Comparison of ENCODE assay signal across 17 mouse cellular contexts in the genomic region with DNA sequence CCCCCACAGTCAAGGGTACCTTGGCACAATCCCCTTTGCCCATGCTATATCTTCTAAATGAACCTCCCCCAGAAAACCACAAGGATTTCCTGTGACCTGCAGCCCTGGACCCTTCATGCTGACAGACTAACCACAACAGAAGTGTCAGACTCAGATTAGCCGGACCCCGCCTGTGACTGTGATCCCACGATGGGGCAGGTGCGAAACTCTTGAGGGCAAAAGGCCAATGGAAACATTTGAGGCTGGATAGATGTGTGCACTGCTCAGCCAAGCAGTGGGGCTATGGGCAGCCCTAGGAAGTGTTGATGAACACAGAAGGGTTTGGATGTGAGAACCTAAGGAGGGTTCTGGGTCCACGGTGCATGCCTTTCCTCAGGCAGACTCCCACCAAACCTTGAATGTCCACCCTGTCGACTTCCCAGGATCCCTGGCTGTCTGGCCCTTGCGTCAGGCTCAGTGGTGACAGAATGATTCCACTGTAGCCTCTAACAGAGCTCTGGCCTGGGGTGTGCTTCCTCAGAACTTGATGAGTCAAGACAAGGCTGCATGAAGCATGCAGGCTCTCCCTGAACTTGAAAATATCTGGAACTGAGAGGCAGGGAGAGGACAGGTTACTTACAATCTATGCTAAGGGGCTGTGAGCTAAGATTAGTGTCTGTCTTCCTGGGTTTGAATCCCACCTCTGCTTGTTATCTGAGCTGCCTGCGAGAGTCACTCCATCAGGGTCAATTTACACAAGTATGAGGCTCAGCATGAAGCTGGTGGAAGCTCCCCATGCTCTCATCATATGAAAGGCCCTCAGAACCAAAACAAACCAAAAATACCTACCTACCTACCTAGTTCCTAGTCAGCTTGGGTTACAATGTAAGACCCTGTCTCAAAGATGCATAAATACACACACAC. TPM values are rescaled to one million over a fixed set of nuclear protein-coding genes. Genes with fewer than 3 reads are reported as not detected.
DNase-seq lines count a peak whose midpoint lies in the region; ATAC-seq and TF ChIP-seq lines count a peak whose summit lies in the region.
"Had no signal": no experiment of that assay in that cellular context is flagged by ENCODE, and none has a peak within 500 bp of the region (broad histone marks: within the 10 kb centered on the region; RNA-seq: fewer than 3 reads in every experiment).

No protein-coding gene starts in this region.

- H3K27ac ChIP-seq in liver, embryonic 12.5 days = no peak overlapping the region
- no peak overlapping the region for H3K27ac ChIP-seq in midbrain, embryonic 11.5 days (ENCODE audit: low read depth, low read length)
- H3K27ac ChIP-seq: forebrain, embryonic 15.5 days; left cerebral cortex, adult 2 months had no signal

- H3K4me1 ChIP-seq in liver, embryonic 12.5 days = peaks cover 53% of the 10 kb centered on the region
- H3K4me1 ChIP-seq in E14TG2a.4 (replicated peaks; ENCODE audit: low read depth, low read length) = peaks cover 85% of the 10 kb centered on the region
- 0 out of 2 replicates have a peak, but pooled peaks cover 2% of the 10 kb centered on the region for H3K4me1 ChIP-seq in midbrain, embryonic 11.5 days (ENCODE audit: control insufficient read depth, insufficient read depth, low read length)

- H3K27me3 ChIP-seq in liver, embryonic 12.5 days (replicated peaks) = peaks cover 65% of the 10 kb centered on the region
- H3K27me3 ChIP-seq in E14TG2a.4 (ENCODE audit: insufficient read depth, low read length) = peaks cover 41% of the 10 kb centered on the region
- H3K27me3 ChIP-seq in midbrain, embryonic 11.5 days (ENCODE audit: control insufficient read depth, insufficient read depth, low read length) = no peaks in the 10 kb centered on the region
- H3K27me3 ChIP-seq: forebrain, embryonic 15.5 days had no signal

- ATAC-seq in liver, embryonic 12.5 days = no peak
- ATAC-seq in midbrain, embryonic 11.5 days (ENCODE audit: low FRiP score) = no peak
- ATAC-seq: forebrain, embryonic 15.5 days; hindbrain, embryonic 16.5 days had no signal

- peak; percentile 14 for DNase-seq in liver
- peak; percentile 44 for DNase-seq in fibroblast of lung, adult 2 months (ENCODE audit: low read depth)
- peak; percentile 84 to 90 for DNase-seq in natural killer cell, adult 2 months (ENCODE audit: low spot score in 2 of 2)
- no peak for DNase-seq in midbrain, embryonic 11.5 days (ENCODE audit: low spot score, missing footprints)
- DNase-seq in frontal cortex, postnatal 36 days (ENCODE audit: low spot score in 2 of 2) = no peak
- DNase-seq in kidney, adult 9 months = no peak
- DNase-seq: cerebellum, adult 2 months; gastrocnemius, postnatal 14 days; kidney, postnatal 25 days had no signal

- H3K9me3 ChIP-seq in liver, embryonic 12.5 days (replicated peaks) = no peaks in the 10 kb centered on the region
- no peaks in the 10 kb centered on the region for H3K9me3 ChIP-seq in E14TG2a.4 (ENCODE audit: low read length)
- no peaks in the 10 kb centered on the region for H3K9me3 ChIP-seq in midbrain, embryonic 11.5 days (ENCODE audit: control insufficient read depth, low read length)
- H3K9me3 ChIP-seq: forebrain, embryonic 15.5 days had no signal

- no peak for TF ChIP-seq CTCF in E14TG2a.4 (conservative IDR thresholded peaks at IDR 0.05; ENCODE audit: low read length)

- no peak overlapping the region for H3K4me2 ChIP-seq in liver, embryonic 12.5 days
- no peak overlapping the region for H3K4me2 ChIP-seq in midbrain, embryonic 11.5 days
- H3K4me2 ChIP-seq: forebrain, embryonic 15.5 days; liver, embryonic 11.5 days had no signal

- WGBS in liver, embryonic 12.5 days (ENCODE audit: insufficient replicate concordance) = 16% methylated on average over 8 of the region's 8 CpGs
- 65% methylated on average over 8 of the region's 8 CpGs for WGBS in midbrain, embryonic 11.5 days

- H3K9ac ChIP-seq in liver, embryonic 12.5 days = no peak overlapping the region
- H3K9ac ChIP-seq in midbrain, embryonic 11.5 days (ENCODE audit: low read length) = no peak overlapping the region
- H3K9ac ChIP-seq: forebrain, embryonic 15.5 days had no signal

- H3K4me3 ChIP-seq in liver, embryonic 12.5 days = no peak overlapping the region
- peak overlapping the region; percentile 44 for H3K4me3 ChIP-seq in E14TG2a.4 (replicated peaks; ENCODE audit: low read length)
- H3K4me3 ChIP-seq in midbrain, embryonic 11.5 days (ENCODE audit: low read depth, low read length) = no peak overlapping the region
- H3K4me3 ChIP-seq: forebrain, embryonic 15.5 days; left cerebral cortex, adult 2 months had no signal

- H3K36me3 ChIP-seq in liver, embryonic 12.5 days = no peaks in the 10 kb centered on the region
- no peaks in the 10 kb centered on the region for H3K36me3 ChIP-seq in E14TG2a.4 (ENCODE audit: insufficient read depth, low read length)
- no peaks in the 10 kb centered on the region for H3K36me3 ChIP-seq in midbrain, embryonic 11.5 days (ENCODE audit: control insufficient read depth, insufficient read depth, low read length)
- H3K36me3 ChIP-seq: forebrain, embryonic 15.5 days had no signal

RNA-seq across cellular contexts. Expression of a gene that starts 10.7 kb away (rescaled TPM):
- polyA plus RNA-seq in liver, embryonic 12.5 days (2016; fragmentation: Nextera tagmentation; extraction: Ambion mirVana) = 22.2 and 23.4 TPM in 2 replicates
- polyA plus RNA-seq in midbrain, embryonic 11.5 days (2014; fragmentation: Nextera tagmentation; extraction: Ambion mirVana) = 6.4 and 9.3 TPM in 2 replicates

RNA-seq across cellular contexts. Expression of a gene that starts 36.8 kb away (rescaled TPM):
- not detected in 2 replicates for polyA plus RNA-seq in liver, embryonic 12.5 days (2016; fragmentation: Nextera tagmentation; extraction: Ambion mirVana)
- polyA plus RNA-seq in midbrain, embryonic 11.5 days (2014; fragmentation: Nextera tagmentation; extraction: Ambion mirVana) = not detected in 2 replicates
- polyA plus RNA-seq: cerebellum, adult 2 months; embryonic facial prominence, embryonic 14.5 days; forebrain, embryonic 15.5 days; heart, embryonic 14.5 days; liver, embryonic 11.5 days had no signal

Comparison
In these comparisons a context has a peak if more than half of its experiments do, and no peak if none do; other contexts are left out.
1. DNase-seq: peak in liver (single experiment), fibroblast of lung, adult 2 months (single experiment) and natural killer cell, adult 2 months (2 of 2); none in midbrain, embryonic 11.5 days (single experiment), frontal cortex, postnatal 36 days (0 of 2) and kidney, adult 9 months (single experiment).